45 mouse cellular contexts compared by ENCODE assay signal in the genomic region with DNA sequence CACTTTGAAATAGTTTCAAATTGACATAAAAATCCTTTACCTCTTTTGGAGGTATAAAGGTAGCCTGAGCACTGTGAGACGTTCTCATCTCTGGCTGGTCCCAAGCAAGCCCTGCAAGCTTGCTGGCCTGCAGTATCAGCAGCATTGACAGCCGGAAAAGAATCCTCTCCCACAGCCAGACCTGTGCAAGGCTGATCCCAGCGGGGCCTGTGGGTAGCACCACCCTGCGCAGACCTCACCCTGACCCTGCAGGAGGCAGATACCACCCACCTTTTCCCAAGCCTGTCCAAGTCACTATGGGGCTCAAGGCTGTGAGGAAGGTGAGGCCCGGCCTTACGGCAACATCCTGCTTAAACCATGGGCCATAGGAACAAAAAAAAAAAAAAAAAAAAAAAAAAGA. TPM values are rescaled to one million over a fixed set of nuclear protein-coding genes. Genes with fewer than 3 reads are reported as not detected.
"Had no signal": no experiment of that assay in that cellular context is flagged by ENCODE, and none has a peak within 500 bp of the region (broad histone marks: within the 10 kb centered on the region; RNA-seq: fewer than 3 reads in every experiment).

No protein-coding gene starts in this region.

- H3K36me3 ChIP-seq: midbrain, embryonic 15.5 days had no signal

- H3K4me1 ChIP-seq: limb, embryonic 10.5 days; limb, embryonic 12.5 days; limb, embryonic 13.5 days; limb, embryonic 15.5 days; liver, embryonic 12.5 days; liver, embryonic 15.5 days; lung, embryonic 15.5 days; midbrain, embryonic 12.5 days; midbrain, embryonic 15.5 days; neural tube, embryonic 12.5 days had no signal

- H3K4me3 ChIP-seq: limb, embryonic 10.5 days; limb, embryonic 12.5 days; limb, embryonic 13.5 days; limb, embryonic 15.5 days; liver, embryonic 12.5 days; liver, embryonic 13.5 days; liver, embryonic 15.5 days; lung, embryonic 15.5 days; megakaryocyte, embryonic 14.5 days; midbrain, embryonic 10.5 days; midbrain, embryonic 12.5 days; midbrain, embryonic 13.5 days; midbrain, embryonic 15.5 days; myocyte; neural tube, embryonic 12.5 days had no signal

- H3K27ac ChIP-seq: limb, embryonic 10.5 days; limb, embryonic 12.5 days; limb, embryonic 13.5 days; limb, embryonic 15.5 days; liver, embryonic 12.5 days; liver, embryonic 13.5 days; liver, embryonic 14.5 days; liver, embryonic 15.5 days; lung, embryonic 15.5 days; macrophage; midbrain, embryonic 10.5 days; midbrain, embryonic 12.5 days; midbrain, embryonic 13.5 days; midbrain, embryonic 15.5 days; neural tube, embryonic 12.5 days had no signal

- H3K9ac ChIP-seq: limb, embryonic 12.5 days; limb, embryonic 13.5 days; limb, embryonic 15.5 days; liver, embryonic 12.5 days; liver, embryonic 13.5 days; liver, embryonic 14.5 days; liver, embryonic 15.5 days; liver, postnatal 0 days; lung, embryonic 14.5 days; lung, embryonic 15.5 days; midbrain, embryonic 12.5 days; midbrain, embryonic 13.5 days; midbrain, embryonic 15.5 days; neural tube, embryonic 12.5 days had no signal

- DNase-seq: left cerebral cortex, postnatal 4 days; liver; liver, embryonic 13.5 days; liver, postnatal 0 days; lung, adult 18-20 months; lung, adult 2 months; lung, embryonic 14.5 days; lung, postnatal 10 days; lung, postnatal 14 days; lung, postnatal 36 days; lung, postnatal 4 days; midbrain, embryonic 14.5 days had no signal

- H3K27me3 ChIP-seq: limb, embryonic 12.5 days; limb, embryonic 13.5 days; limb, embryonic 15.5 days; liver, embryonic 12.5 days; liver, embryonic 13.5 days; liver, embryonic 15.5 days; lung, embryonic 15.5 days; megakaryocyte, embryonic 14.5 days; midbrain, embryonic 12.5 days; midbrain, embryonic 13.5 days; midbrain, embryonic 15.5 days; neural tube, embryonic 12.5 days had no signal

RNA-seq across cellular contexts. Expression of a gene that starts 18.8 kb away (rescaled TPM):
- total RNA-seq: left cerebral cortex, postnatal 10 days; left cerebral cortex, postnatal 14 days; left cerebral cortex, postnatal 25 days; left cerebral cortex, postnatal 36 days; left cerebral cortex, postnatal 4 days; liver, adult 2 months; megakaryocyte progenitor cell, adult 5-6 weeks; megakaryocyte-erythroid progenitor cell, adult 5-6 weeks; midbrain, postnatal 0 days; monocyte, adult 5-6 weeks had no signal
- polyA plus RNA-seq: limb, embryonic 10.5 days; limb, embryonic 11.5 days; limb, embryonic 12.5 days; limb, embryonic 13.5 days; limb, embryonic 14.5 days; limb, embryonic 15.5 days; liver, adult 2 months; liver, embryonic 11.5 days; liver, embryonic 12.5 days; liver, embryonic 13.5 days; liver, embryonic 14.5 days; liver, embryonic 15.5 days; liver, embryonic 16.5 days; liver, postnatal 0 days; lung, adult 2 months; lung, embryonic 14.5 days; lung, embryonic 15.5 days; lung, embryonic 16.5 days; macrophage; midbrain, embryonic 10.5 days; midbrain, embryonic 11.5 days; midbrain, embryonic 12.5 days; midbrain, embryonic 13.5 days; midbrain, embryonic 14.5 days; midbrain, embryonic 15.5 days; midbrain, embryonic 16.5 days; midbrain, postnatal 0 days; myocyte; neural tube, embryonic 11.5 days; neural tube, embryonic 12.5 days had no signal
